Mouse (Mus musculus) midbrain, embryonic 14.5 days (tissue): ENCODE data around the gene Scn11a. TPM values are rescaled to one million over a fixed set of nuclear protein-coding genes. Genes with fewer than 3 reads are reported as not detected.
A peak's percentile ranks its signal among the peaks of the same experiment; 100 is the strongest.

Experiments used
- ATAC-seq: fragments of 200-750 bp; cut with Nextera tagmentation; 2 replicates; pipeline ENCODE4 v1.8.0; 2017; ENCODE audit warnings: moderate number of reproducible peaks, moderate library complexity; ENCODE audit not compliant: low FRiP score, low TSS enrichment
- DNase-seq: peaks from one replicate; pipeline ENCODE4 v3.0.0-alpha.2; 2015
- H3K27ac ChIP-seq: fragments of 300-500 bp; sonication (generic); replicated peaks from 2 replicates; pipeline ENCODE4 v1.5.1; 2014; ENCODE audit warnings: mild to moderate bottlenecking, low read depth, low read length, moderate library complexity
- H3K27me3 ChIP-seq: fragments of 300-500 bp; sonication (generic); 2 replicates; pipeline ENCODE4 v1.6.1; 2014; ENCODE audit warnings: low read length, control low read depth, mixed read lengths; ENCODE audit not compliant: control insufficient read depth, insufficient read depth
- H3K36me3 ChIP-seq: fragments of 300-500 bp; sonication (generic); 2 replicates; pipeline ENCODE4 v1.6.1; 2014; ENCODE audit warnings: low read length, control low read depth; ENCODE audit not compliant: control insufficient read depth, insufficient read depth
- H3K4me1 ChIP-seq: fragments of 300-500 bp; sonication (generic); 2 replicates; pipeline ENCODE4 v1.6.1; 2014; ENCODE audit warnings: mild to moderate bottlenecking, antibody characterized with exemption, low read length, control low read depth; ENCODE audit not compliant: control insufficient read depth, insufficient read depth
- H3K4me2 ChIP-seq: fragments of 300-500 bp; sonication (generic); 2 replicates; pipeline ENCODE4 v1.6.1; 2014; ENCODE audit warnings: mild to moderate bottlenecking, low read length, moderate library complexity
- H3K4me3 ChIP-seq: fragments of 300-500 bp; sonication (generic); replicated peaks from 2 replicates; pipeline ENCODE4 v1.5.1; 2014; ENCODE audit warnings: low read depth, low read length
- H3K9ac ChIP-seq: fragments of 300-500 bp; sonication (generic); replicated peaks from 2 replicates; pipeline ENCODE4 v1.6.1; 2014; ENCODE audit warnings: mild to moderate bottlenecking, low read length, moderate library complexity
- H3K9me3 ChIP-seq: fragments of 300-500 bp; sonication (generic); 2 replicates; pipeline ENCODE4 v1.6.1; 2016; ENCODE audit warnings: low read length, control low read depth, mixed read lengths; ENCODE audit not compliant: control insufficient read depth
- WGBS: fragments of 180-500 bp; shearing (Covaris S2); extraction: QIAGEN DNeasy Blood & Tissue Kit; methylation state at CpG from one replicate; pipeline ENCODE4 v1.1.7; 2014; 5-methylcytosine and 5-hydroxymethylcytosine counted together
- polyA plus RNA-seq: library from polyadenylated mRNA; unstranded; fragments of >200 nt; fragmentation: Nextera tagmentation; extraction: Ambion mirVana; gene quantifications from 2 replicates; pipeline ENCODE4 v1.2.1, GENCODE M21; 2014

The Scn11a gene
- polyA plus RNA-seq, 1 experiment from 2014 or later: 0.29 TPM

DNA sequence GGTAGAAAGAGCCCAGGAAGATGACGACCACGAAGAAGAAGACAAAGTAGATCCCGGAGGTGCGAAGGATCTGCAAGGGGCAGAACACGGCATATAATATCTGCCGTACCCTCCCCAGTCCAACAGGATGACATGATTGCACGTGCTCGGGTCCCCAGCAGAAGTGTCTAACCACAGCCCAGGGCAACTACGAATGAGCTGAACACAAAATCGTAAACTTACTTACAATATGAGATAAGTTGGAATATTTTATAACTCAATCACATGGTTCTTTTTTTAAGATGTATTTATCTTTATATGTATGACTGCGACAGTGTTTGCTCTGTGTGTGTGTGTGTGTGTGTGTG, 20.8 kb downstream of the Scn11a start:
- ATAC-seq (no peak), DNase-seq (no peak)
- Histone ChIP-seq H3K4me1 (peaks cover 25% of the 10 kb centered on the region), H3K4me2 (no peak overlapping the region), H3K9me3 (no peaks in the 10 kb centered on the region), H3K36me3 (no peaks in the 10 kb centered on the region), H3K27me3 (no peaks in the 10 kb centered on the region), H3K27ac (peak overlapping the region; percentile 1; the same call in 1 of the 2 replicates), H3K9ac (no peak overlapping the region), H3K4me3 (no peak overlapping the region)
- WGBS: 82% methylated on average over 11 of the region's 11 CpGs

DNA sequence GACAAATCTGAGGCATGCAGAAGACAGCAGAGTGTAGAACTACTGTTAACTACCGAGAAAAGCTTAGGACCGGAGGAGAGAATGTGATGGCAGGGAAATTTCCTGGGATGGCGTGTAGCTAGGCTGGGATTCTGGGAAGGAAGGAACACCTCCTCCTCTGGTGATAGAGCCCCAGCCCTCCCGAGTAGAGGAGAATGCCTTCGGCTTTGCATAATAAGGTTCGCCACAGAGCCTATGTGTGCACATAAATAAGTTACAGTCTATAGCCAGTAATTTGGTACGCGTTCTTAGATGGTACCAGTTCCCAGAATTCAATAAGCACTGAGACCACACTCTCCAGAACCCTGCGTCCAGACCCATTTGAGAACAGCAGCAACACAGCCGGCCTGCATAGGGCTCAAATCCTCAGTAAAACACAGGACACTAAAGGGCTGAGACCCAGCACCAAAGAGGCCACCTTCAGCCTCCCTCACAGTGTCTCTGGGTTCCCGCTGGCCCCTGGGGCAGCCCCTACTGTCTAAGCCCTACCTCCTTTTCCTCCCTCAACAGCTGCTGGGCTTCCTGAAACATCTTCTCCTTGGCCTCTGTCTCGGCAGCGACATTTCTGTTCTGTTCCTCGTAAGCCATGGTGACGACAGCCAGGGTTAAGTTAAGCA, 21.3 kb downstream of the Scn11a start:
- H3K9ac ChIP-seq: no peak overlapping the region
- H3K27ac ChIP-seq: peak overlapping the region; percentile 1; the same call in 1 of the 2 replicates
- DNase-seq (peak; percentile 56), ATAC-seq (no peak)
- no peaks in the 10 kb centered on the region for H3K27me3 ChIP-seq
- peaks cover 25% of the 10 kb centered on the region for H3K4me1 ChIP-seq
- no peaks in the 10 kb centered on the region for H3K9me3 ChIP-seq
- H3K4me2 ChIP-seq: peak overlapping the region; percentile 4; the same call in 1 of the 2 replicates
- no peak overlapping the region for H3K4me3 ChIP-seq
- WGBS: 29% methylated on average over 15 of the region's 15 CpGs
- no peaks in the 10 kb centered on the region for H3K36me3 ChIP-seq

- Histone ChIP-seq H3K4me3 (no peak overlapping the region), H3K27ac (peak overlapping the region; percentile 1; the same call in 1 of the 2 replicates), H3K36me3 (no peaks in the 10 kb centered on the region), H3K27me3 (no peaks in the 10 kb centered on the region), H3K9me3 (no peaks in the 10 kb centered on the region), H3K4me1 (peaks cover 25% of the 10 kb centered on the region), H3K9ac (no peak overlapping the region), H3K4me2 (0 out of 2 replicates have a peak overlapping the region, but pooled peaks have one; percentile 5)
- WGBS: 19% methylated on average over 16 of the region's 16 CpGs
- peak; percentile 73 for DNase-seq
- peak; percentile 53; the same call in 1 of the 2 replicates for ATAC-seq
Observed at GRCm38 (mm10) chr9:119803169-119803827, 22.0 kb downstream of the Scn11a start.

- 83% methylated on average over 6 of the region's 6 CpGs for WGBS
- DNase-seq (no peak), ATAC-seq (no peak)
- H3K4me2 ChIP-seq: no peak overlapping the region
- H3K27ac ChIP-seq: no peak overlapping the region
- no peaks in the 10 kb centered on the region for H3K36me3 ChIP-seq
- no peak overlapping the region for H3K9ac ChIP-seq
- H3K9me3 ChIP-seq: no peaks in the 10 kb centered on the region
- no peak overlapping the region for H3K4me3 ChIP-seq
- H3K27me3 ChIP-seq: no peaks in the 10 kb centered on the region
- peaks cover 25% of the 10 kb centered on the region for H3K4me1 ChIP-seq
Observed at GRCm38 (mm10) chr9:119801460-119801859, 23.8 kb downstream of the Scn11a start.

DNA sequence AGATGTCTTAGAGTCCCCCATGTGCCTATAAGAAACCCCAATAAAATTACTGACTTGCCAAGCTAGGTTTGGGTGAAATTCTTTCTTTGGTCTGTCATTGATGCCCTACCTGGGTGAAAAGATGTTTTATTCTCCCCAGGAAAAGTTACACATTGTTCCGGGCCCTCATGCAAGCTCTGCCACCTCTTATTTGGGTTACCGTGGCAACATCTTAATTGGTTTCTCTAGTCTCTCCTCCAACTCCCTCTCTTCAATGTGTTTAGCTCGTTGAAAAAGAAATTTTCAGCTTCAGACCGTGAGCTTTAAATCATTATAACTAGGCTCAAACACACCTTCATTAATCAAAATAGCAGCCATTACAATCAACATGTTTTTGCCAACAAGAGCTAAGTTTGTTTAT, 28.5 kb downstream of the Scn11a start:
- H3K4me3 ChIP-seq: no peak overlapping the region

DNA sequence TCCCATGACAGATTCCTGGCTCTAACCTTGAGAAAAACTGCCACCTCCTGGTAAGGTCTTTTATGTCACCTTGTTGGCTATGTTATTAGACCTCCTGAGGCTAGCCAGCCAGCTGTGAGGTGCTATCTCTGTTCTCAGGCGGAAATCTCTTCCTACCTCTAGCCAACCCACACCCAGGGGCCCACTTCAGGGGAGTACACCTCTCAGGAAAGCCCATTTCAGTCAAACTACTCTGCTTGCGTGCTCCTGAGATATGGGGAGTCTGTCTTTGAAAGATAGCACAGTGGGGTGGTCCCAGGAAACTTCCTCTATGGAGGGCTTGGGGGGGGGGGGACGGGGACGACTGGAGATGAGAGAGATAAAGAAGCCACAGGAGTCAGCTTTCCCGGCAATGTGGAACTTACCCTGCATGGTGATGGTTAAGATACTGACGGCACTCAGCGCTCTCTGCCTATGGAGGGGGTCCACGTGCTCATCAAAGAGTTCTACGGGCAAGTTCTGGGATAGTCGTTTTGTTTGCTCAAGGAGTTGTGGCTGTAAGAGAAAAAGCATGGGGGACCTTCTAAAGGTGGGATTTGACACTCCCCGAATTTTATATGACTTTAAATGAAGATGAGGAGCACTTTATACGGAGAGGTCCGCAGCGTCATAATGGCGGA, 29.9 kb downstream of the Scn11a start:
- Histone ChIP-seq H3K36me3 (no peaks in the 10 kb centered on the region), H3K4me3 (no peak overlapping the region), H3K27ac (no peak overlapping the region), H3K27me3 (no peaks in the 10 kb centered on the region), H3K4me2 (no peak overlapping the region), H3K4me1 (no peaks in the 10 kb centered on the region), H3K9ac (no peak overlapping the region), H3K9me3 (no peaks in the 10 kb centered on the region)
- DNase-seq (no peak), ATAC-seq (no peak)
- WGBS: 87% methylated on average over 15 of the region's 15 CpGs

More for the DNA sequence above, 28.5 kb downstream of the Scn11a start:
- DNase-seq (peak; percentile 4), ATAC-seq (no peak)
- 56% methylated on average over 4 of the region's 4 CpGs for WGBS
- no peak overlapping the region for H3K4me2 ChIP-seq
- H3K9ac ChIP-seq: no peak overlapping the region
- H3K27me3 ChIP-seq: no peaks in the 10 kb centered on the region
- no peak overlapping the region for H3K27ac ChIP-seq
- no peaks in the 10 kb centered on the region for H3K4me1 ChIP-seq
- no peaks in the 10 kb centered on the region for H3K36me3 ChIP-seq
- H3K9me3 ChIP-seq: no peaks in the 10 kb centered on the region

DNA sequence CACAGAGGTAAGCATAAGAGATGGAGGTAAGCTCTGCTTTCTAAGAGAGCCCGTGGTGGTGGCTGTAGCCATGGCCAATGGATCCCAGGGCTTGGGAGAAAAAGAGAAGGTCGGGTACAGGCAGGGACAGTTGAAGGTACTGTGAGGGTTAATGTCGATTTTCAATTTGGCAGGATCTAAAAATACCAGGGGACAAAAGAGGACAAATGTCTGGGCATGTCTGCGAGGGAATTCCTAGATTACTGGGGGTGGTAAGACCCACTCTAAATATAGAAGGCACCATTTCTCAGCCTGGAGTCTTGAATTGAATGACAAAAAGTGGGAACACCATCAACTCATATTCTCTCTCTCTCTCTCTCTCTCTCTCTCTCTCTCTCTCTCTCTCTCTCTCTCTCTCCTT, 30.8 kb downstream of the Scn11a start:
- Histone ChIP-seq H3K9me3 (no peaks in the 10 kb centered on the region), H3K4me2 (no peak overlapping the region), H3K27me3 (no peaks in the 10 kb centered on the region), H3K27ac (no peak overlapping the region), H3K4me1 (no peaks in the 10 kb centered on the region), H3K9ac (no peak overlapping the region), H3K4me3 (no peak overlapping the region), H3K36me3 (no peaks in the 10 kb centered on the region)
- ATAC-seq: no peak
- no peak for DNase-seq
- WGBS: 71% methylated on average over 4 of the region's 4 CpGs

DNA sequence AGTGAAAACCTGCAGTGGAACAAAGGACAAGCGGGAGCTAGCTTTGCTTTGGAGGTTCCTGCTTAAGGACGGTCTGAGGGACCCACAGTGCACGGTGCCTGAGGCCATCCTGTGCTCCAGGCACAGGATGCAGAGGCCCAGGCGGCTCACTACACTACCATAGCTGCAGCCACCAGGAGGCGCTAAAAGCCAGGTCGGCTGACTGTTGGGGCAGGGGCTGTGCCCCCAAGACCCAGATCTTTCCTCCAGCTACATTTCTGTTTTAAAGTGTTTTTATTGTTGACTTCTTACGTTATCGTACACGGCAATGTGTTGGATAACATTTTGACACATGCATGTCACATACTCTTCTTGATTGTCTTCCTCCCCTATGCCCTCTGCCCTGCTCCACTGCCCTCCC, 32.8 kb downstream of the Scn11a start:
- Histone ChIP-seq H3K9ac (no peak overlapping the region), H3K27ac (no peak overlapping the region), H3K36me3 (no peaks in the 10 kb centered on the region), H3K27me3 (no peaks in the 10 kb centered on the region), H3K4me2 (no peak overlapping the region), H3K4me1 (no peaks in the 10 kb centered on the region), H3K9me3 (no peaks in the 10 kb centered on the region), H3K4me3 (no peak overlapping the region)
- 55% methylated on average over 9 of the region's 9 CpGs for WGBS
- DNase-seq (peak; percentile 39), ATAC-seq (no peak)
